Mouse (Mus musculus): ENCODE data around the gene Arl8a. TPM values are rescaled to one million over a fixed set of nuclear protein-coding genes. Genes with fewer than 3 reads are reported as not detected.

The Arl8a gene
- polyA plus RNA-seq, 1 experiment: 115 TPM

DNA sequence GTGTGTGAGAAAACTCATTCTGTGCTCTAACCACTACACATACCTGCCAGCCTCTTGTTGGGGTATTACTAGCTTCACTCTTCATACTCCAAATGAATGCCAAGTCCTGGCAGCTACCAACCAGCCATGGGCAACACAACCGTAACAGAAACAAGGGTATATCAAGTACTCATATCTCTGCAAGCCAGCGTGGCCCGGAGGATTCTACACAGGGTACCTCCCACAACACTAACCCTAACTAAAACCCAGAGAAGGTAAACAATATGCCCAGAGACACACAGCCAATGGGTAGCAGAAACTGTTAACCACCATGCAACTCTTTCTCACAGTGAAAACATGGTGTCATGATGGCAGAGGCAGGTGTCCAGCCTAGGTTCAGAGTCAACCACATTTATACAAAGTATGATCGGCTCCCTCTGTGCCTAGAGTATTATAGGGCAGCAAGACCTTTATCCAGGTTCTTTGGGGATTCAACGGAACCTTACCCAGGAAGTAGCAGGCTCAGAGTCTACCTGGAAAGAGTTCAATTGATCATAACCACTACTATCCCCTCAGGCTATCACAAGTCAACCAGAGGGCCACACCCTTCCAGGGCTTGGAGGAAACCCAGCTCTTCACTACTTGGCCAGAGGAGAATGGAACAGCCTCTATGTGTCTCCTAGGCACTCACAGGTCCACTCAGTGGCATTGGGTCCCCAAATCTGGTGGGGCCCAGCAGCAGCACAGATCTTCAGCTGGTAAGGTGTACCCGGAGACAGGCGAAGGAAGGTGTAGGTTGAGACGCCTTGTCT lies 21.9 kb upstream of the Arl8a start:
- Histone ChIP-seq H3K4me3 (ENCODE audit: insufficient read depth, low read length) (no peak overlapping the region), H3K27ac (ENCODE audit: insufficient read depth, low read length) (no peak overlapping the region), H3K4me1 (ENCODE audit: control insufficient read depth, insufficient read depth, low read length) (peaks cover 5% of the 10 kb centered on the region)
- TF ChIP-seq CTCF (IDR thresholded peaks at IDR 0.05; ENCODE audit: borderline replicate concordance, insufficient read depth, low read length) (no peak), POLR2A (IDR thresholded peaks at IDR 0.05; ENCODE audit: low read depth, low read length) (no peak)

DNA sequence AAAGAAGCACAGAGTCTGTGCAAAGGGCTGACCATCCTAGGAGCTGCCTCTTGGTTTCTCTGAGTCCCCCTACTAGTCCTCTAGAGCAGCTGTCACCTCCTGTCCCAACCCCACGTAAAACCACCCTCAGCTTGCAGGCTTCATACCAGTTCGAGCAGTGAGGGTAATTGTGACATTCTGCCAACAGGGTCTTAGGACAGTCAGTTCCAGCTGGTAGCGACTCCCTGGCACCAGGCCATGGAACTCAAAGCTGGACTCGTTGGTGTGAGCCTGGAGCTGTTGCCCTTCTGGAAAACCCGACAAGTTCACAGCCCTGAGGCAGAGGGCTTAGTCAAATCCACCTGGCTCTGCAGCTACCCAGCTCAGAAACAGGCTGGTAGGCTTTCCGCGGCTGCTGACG lies 20.6 kb upstream of the Arl8a start:
- Histone ChIP-seq H3K27ac (ENCODE audit: insufficient read depth, low read length) (peak overlapping the region; percentile 45; the same call in 1 of the 2 replicates), H3K4me1 (ENCODE audit: control insufficient read depth, insufficient read depth, low read length) (peaks cover 5% of the 10 kb centered on the region), H3K4me3 (ENCODE audit: insufficient read depth, low read length) (no peak overlapping the region)
- TF ChIP-seq CTCF (IDR thresholded peaks at IDR 0.05; ENCODE audit: borderline replicate concordance, insufficient read depth, low read length) (no peak), POLR2A (IDR thresholded peaks at IDR 0.05; ENCODE audit: low read depth, low read length) (no peak)

DNA sequence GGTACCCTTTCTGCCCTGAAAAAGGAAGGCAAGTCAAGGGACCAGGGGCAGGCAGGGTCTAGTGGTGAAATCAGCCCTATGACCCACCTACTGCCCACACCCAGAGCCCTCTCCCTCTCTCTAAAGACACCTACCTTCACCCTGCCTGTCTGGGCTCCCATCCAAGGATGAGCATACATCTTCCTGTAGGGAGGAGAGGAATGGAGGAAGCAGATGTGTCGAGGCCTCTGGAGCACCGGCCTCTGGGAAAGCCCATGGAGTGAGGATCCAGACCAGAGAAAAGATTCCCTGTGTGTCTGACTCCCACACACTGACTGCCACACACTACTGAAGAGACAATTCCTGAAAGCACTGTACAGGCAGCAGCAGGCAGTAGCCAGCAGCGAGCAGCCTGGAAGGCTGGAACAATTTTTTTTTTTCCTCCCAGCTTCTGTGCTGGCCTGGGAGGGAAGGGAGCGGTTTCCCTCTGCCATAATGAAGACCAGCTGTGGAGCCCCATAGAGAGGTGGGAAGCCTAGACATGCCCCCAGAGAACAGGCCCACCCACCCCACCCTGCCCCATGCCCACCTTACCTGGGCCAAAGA lies 20.1 kb upstream of the Arl8a start:
- peaks cover 2% of the 10 kb centered on the region; the same call in 1 of the 2 replicates for H3K4me1 ChIP-seq (ENCODE audit: control insufficient read depth, insufficient read depth, low read length)
- H3K27ac ChIP-seq (ENCODE audit: insufficient read depth, low read length): peak overlapping the region; percentile 67
- H3K4me3 ChIP-seq (ENCODE audit: insufficient read depth, low read length): no peak overlapping the region
- TF ChIP-seq POLR2A (IDR thresholded peaks at IDR 0.05; ENCODE audit: low read depth, low read length): 0 out of 2 replicates have a peak, but pooled peaks have one; percentile 36
- no peak for TF ChIP-seq CTCF (IDR thresholded peaks at IDR 0.05; ENCODE audit: borderline replicate concordance, insufficient read depth, low read length)

DNA sequence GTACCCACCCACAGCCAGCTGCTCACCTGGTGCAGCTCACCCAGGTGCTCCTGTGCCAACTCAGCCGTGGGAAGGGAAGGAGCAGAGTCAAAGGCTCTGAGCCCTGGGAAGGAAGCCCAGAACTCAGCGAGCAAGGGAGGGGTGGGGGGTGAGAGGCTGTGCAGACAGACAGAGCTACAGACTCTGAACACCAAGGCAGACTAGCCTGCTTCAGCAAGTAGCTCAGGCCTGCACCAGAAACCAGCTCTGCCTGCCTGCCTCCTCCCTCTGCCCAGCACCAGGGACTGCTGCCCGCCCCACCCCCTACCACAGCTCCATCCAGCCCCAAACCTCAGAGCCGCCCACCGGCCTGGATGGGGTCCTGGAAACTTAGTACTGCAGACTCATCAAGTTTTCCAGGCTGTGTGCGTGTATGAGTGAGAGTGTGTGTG lies 18.6 kb upstream of the Arl8a start:
- H3K27ac ChIP-seq (ENCODE audit: insufficient read depth, low read length): peak overlapping the region; percentile 67
- H3K4me1 ChIP-seq (ENCODE audit: control insufficient read depth, insufficient read depth, low read length): peaks cover 2% of the 10 kb centered on the region; the same call in 1 of the 2 replicates

DNA sequence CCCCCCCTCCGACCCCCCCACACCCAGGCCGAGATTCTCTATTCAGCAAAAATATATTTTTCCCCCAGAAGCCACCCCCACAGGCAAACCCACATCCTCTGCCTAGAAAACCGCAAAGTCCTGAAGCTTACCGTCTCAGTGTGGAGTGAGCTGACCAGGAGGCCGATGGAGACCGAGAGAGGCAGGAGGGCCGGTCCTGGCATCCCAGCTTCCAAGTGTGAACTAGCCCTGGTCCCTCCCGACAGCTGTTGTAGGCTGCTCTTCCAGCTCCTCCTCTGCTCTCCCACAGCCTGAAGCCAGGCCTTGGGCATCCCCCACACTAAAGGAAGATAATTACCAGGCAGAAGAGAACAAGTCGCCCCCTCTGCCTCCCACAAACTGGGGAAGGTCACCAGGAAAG lies 17.6 kb upstream of the Arl8a start:
- H3K4me3 ChIP-seq (ENCODE audit: insufficient read depth, low read length): no peak overlapping the region
- TF ChIP-seq CTCF (IDR thresholded peaks at IDR 0.05; ENCODE audit: borderline replicate concordance, insufficient read depth, low read length) (no peak), POLR2A (IDR thresholded peaks at IDR 0.05; ENCODE audit: low read depth, low read length) (peak; percentile 40)
- H3K4me1 ChIP-seq (ENCODE audit: control insufficient read depth, insufficient read depth, low read length): peaks cover 2% of the 10 kb centered on the region; the same call in 1 of the 2 replicates
- peak overlapping the region; percentile 12 for H3K27ac ChIP-seq (ENCODE audit: insufficient read depth, low read length)

More for the DNA sequence above, 18.6 kb upstream of the Arl8a start:
- no peak overlapping the region for H3K4me3 ChIP-seq (ENCODE audit: insufficient read depth, low read length)
- TF ChIP-seq CTCF (IDR thresholded peaks at IDR 0.05; ENCODE audit: borderline replicate concordance, insufficient read depth, low read length) (no peak), POLR2A (IDR thresholded peaks at IDR 0.05; ENCODE audit: low read depth, low read length) (peak; percentile 52)

DNA sequence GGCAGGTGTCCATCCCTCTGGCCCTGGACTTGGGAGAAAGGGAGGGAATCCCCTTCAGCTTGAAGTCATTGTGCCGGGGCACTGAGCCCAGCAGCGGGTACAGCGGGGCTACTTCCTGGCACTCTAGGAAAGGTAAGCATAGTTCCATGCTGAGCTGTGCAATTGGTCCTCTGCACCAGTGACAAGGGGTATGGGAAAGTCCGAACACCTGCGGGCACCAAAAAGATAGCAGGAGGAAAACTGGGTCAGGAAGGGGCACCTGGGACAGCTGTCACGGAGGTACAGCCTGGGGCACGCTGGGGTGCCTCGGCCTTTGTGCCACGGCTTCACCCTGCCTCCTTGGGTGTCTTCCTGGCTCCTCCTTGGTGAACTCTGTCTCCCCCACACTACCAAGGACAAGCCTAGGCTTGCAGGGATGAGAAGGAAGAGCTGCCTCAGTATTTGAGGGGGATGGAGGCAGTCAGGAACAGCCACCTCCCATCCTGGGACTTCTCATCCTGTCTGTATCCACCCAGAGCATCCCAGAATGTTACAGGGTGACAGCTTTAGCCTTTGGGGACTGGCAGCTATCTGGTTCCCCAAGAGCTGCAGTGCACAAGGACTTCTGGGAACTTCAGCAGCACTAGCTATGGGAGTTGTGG lies 17.0 kb upstream of the Arl8a start:
- H3K4me1 ChIP-seq (ENCODE audit: control insufficient read depth, insufficient read depth, low read length): peaks cover 2% of the 10 kb centered on the region; the same call in 1 of the 2 replicates
- TF ChIP-seq CTCF (IDR thresholded peaks at IDR 0.05; ENCODE audit: borderline replicate concordance, insufficient read depth, low read length) (no peak), POLR2A (IDR thresholded peaks at IDR 0.05; ENCODE audit: low read depth, low read length) (no peak)
- peak overlapping the region; percentile 12 for H3K27ac ChIP-seq (ENCODE audit: insufficient read depth, low read length)
- no peak overlapping the region for H3K4me3 ChIP-seq (ENCODE audit: insufficient read depth, low read length)

DNA sequence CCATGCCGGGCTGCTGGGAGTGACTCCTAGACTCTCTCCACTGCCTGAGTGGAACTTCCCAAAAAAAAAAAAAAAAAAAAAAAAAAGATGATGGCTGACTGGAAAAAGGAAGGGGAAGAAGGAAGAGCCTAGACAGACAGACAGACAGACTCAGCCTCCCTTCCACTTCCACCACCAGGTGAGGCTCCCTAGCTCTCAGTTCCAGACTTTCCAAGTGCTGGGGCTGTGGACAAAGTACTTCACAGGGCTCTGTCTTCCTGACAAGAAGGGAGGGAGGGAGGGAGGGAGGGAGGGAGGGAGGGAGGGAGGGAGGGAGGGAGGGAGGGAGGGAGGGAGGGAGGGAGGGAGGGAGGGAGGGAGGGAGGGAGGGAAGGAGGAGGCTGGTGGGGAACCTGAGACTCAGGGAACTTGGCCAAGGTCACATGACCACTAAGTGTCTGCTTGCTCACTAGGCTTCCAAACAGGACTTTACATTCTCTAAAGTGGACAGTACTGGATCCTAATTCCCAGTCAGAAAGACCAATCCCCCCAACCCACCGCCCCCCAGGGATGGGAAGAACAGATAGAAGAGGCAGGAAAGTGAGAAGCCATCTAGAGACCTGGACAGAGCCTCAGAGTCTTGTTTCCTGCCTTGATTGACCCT lies 16.1 kb upstream of the Arl8a start:
- TF ChIP-seq CTCF (IDR thresholded peaks at IDR 0.05; ENCODE audit: borderline replicate concordance, insufficient read depth, low read length) (no peak), POLR2A (IDR thresholded peaks at IDR 0.05; ENCODE audit: low read depth, low read length) (no peak)
- Histone ChIP-seq H3K27ac (ENCODE audit: insufficient read depth, low read length) (no peak overlapping the region), H3K4me3 (ENCODE audit: insufficient read depth, low read length) (no peak overlapping the region), H3K4me1 (ENCODE audit: control insufficient read depth, insufficient read depth, low read length) (peaks cover 2% of the 10 kb centered on the region; the same call in 1 of the 2 replicates)

DNA sequence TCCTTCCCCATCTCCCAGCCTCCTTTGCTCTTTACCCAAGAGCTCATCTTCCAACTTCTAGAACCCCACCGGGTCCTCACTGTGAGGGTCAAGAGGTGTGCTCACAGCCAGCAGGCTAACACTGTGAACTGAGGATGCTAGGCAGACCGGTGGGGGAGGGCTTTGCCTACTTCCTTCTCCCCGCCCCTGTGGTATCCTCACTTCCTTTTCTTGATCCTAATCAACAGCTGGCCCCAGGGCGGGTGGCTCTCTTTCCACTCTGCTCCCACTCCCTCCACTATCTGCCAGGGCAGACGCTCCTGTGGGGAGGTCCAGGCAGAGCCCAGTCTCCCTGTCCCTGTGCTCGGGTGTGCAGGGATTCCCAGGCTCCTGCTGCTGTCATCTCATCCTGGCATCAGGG lies 15.6 kb upstream of the Arl8a start:
- TF ChIP-seq CTCF (IDR thresholded peaks at IDR 0.05; ENCODE audit: borderline replicate concordance, insufficient read depth, low read length) (no peak), POLR2A (IDR thresholded peaks at IDR 0.05; ENCODE audit: low read depth, low read length) (no peak)
- no peak overlapping the region for H3K27ac ChIP-seq (ENCODE audit: insufficient read depth, low read length)
- H3K4me1 ChIP-seq (ENCODE audit: control insufficient read depth, insufficient read depth, low read length): peaks cover 2% of the 10 kb centered on the region; the same call in 1 of the 2 replicates
- H3K4me3 ChIP-seq (ENCODE audit: insufficient read depth, low read length): no peak overlapping the region

DNA sequence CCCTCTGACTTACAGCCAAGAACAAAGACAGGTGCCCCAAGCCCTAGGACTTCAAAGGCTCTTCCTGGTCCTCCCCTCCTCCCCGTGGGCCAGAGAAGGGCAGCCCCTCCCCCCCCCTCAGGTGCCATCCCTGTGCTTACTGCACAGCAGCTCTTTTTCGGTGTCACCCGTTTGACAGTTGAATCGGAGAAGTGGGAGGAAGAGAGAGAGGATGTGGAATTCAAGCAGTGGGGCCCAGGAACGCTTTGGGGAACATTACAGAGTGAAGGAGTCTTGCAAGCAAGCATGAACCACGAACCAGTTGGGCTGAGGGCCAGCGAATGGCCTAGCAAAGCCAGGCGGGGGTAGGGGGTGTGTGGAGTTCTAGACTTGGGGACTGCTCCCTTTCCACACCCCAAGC lies 15.1 kb upstream of the Arl8a start:
- peaks cover 2% of the 10 kb centered on the region; the same call in 1 of the 2 replicates for H3K4me1 ChIP-seq (ENCODE audit: control insufficient read depth, insufficient read depth, low read length)
- no peak overlapping the region for H3K4me3 ChIP-seq (ENCODE audit: insufficient read depth, low read length)
- no peak overlapping the region for H3K27ac ChIP-seq (ENCODE audit: insufficient read depth, low read length)
- no peak for TF ChIP-seq POLR2A (IDR thresholded peaks at IDR 0.05; ENCODE audit: low read depth, low read length)
- no peak for TF ChIP-seq CTCF (IDR thresholded peaks at IDR 0.05; ENCODE audit: borderline replicate concordance, insufficient read depth, low read length)
